Mouse (Mus musculus) bone marrow, adult 2 months (tissue): Measurements from ENCODE around the gene Crygc.

Experiments used
- CTCF ChIP-seq: fragments of 200-500 bp; IDR thresholded peaks from 2 replicates; pipeline ENCODE4 v1.5.1; 2011; ENCODE audit warnings: low read length, control low read depth; ENCODE audit not compliant: control insufficient read depth, insufficient read depth
- POLR2A ChIP-seq: fragments of 200-500 bp; IDR thresholded peaks from 2 replicates; pipeline ENCODE4 v1.6.1; 2011; ENCODE audit warnings: low read depth, mild to moderate bottlenecking, control low read depth, low read length, borderline replicate concordance; ENCODE audit not compliant: control insufficient read depth

DNA sequence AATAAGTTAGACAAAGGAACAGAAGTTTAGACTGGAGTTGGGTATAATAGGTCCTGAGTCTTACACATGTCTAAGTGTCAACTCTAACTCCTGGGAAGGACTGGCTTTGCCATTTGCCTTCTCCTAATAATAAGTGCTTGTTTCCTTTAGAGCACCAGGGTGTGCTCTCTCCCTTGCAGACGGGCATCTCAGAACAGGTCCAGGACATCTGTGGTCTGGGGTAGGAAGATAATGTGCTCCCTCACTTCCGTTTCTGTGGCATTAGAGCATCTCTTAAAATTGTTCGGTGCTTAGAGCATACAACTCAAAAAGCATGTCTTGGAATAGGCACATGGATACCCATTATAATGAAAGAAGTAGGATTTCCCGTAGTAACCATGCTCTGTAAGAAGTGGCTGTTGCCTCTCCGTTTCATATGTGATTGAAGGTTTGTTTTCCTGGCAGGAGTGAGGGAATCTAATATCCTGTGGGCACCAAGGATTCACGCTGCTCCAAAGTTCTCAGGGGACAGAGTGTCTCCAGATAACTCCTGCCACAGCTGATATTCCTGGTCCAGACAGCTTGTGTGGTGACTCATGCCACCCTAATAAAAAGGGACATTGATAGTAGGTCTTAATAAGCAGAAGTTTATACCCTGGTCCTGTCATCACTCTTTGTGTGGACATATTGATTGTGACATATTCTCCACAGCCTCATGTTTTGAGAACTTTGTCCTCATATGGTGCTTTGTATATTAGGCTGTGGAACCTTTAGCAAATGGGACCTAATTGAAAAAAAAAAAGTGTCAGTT, 15.3 kb upstream of the Crygc start:
- peak; percentile 66 for TF ChIP-seq CTCF
- TF ChIP-seq POLR2A: no peak
